Comparison of ENCODE assay signal across 26 mouse cellular contexts in genomic region chr10:79616376-79616775, GRCm38 (mm10). TPM values are rescaled to one million over a fixed set of nuclear protein-coding genes. Genes with fewer than 3 reads are reported as not detected.
DNase-seq lines count a peak whose midpoint lies in the region; ATAC-seq and TF ChIP-seq lines count a peak whose summit lies in the region.
"Had no signal": no experiment of that assay in that cellular context is flagged by ENCODE, and none has a peak within 500 bp of the region (broad histone marks: within the 10 kb centered on the region; RNA-seq: fewer than 3 reads in every experiment).

No protein-coding gene starts in this region.

- DNase-seq in cerebellum, postnatal 10 days: peak; percentile 58 to 62
- DNase-seq in cerebellum, adult 11 months: no peak
- no peak for DNase-seq in layer of hippocampus, adult 2 months (ENCODE audit: low spot score in 2 of 2)
- no peak for DNase-seq in layer of hippocampus, adult 9-11 months
- no peak for DNase-seq in midbrain, embryonic 10.5 days (ENCODE audit: low spot score)
- DNase-seq: adrenal gland, adult 8-10 months; adrenal gland, postnatal 14 days; adrenal gland, postnatal 36 days; B cell, adult 2 months; cerebellum, adult 8-10 months had no signal

- 84% methylated on average over 5 of the region's 5 CpGs for WGBS in forebrain, embryonic 15.5 days
- WGBS in forebrain, embryonic 12.5 days: 89% methylated on average over 5 of the region's 5 CpGs
- WGBS in midbrain, embryonic 10.5 days: 89% methylated on average over 5 of the region's 5 CpGs
- WGBS in midbrain, embryonic 16.5 days: 86% methylated on average over 5 of the region's 5 CpGs

- H3K36me3 ChIP-seq in forebrain, embryonic 15.5 days: no peaks in the 10 kb centered on the region
- H3K36me3 ChIP-seq in forebrain, embryonic 12.5 days (replicated peaks): no peaks in the 10 kb centered on the region
- H3K36me3 ChIP-seq in midbrain, embryonic 10.5 days: peaks cover 23% of the 10 kb centered on the region
- H3K36me3 ChIP-seq in midbrain, embryonic 16.5 days (ENCODE audit: control insufficient read depth, insufficient read depth, low read length): peaks cover 3% of the 10 kb centered on the region; the same call in 1 of the 2 replicates
- H3K36me3 ChIP-seq: G1E had no signal

- peaks cover 20% of the 10 kb centered on the region for H3K27me3 ChIP-seq in forebrain, embryonic 15.5 days
- peaks cover 40% of the 10 kb centered on the region for H3K27me3 ChIP-seq in forebrain, embryonic 12.5 days
- H3K27me3 ChIP-seq in midbrain, embryonic 10.5 days (ENCODE audit: low read depth, poor library complexity, severe bottlenecking): peaks cover 25% of the 10 kb centered on the region
- H3K27me3 ChIP-seq in midbrain, embryonic 16.5 days (ENCODE audit: control insufficient read depth, insufficient read depth, low read depth, low read length): peaks cover 10% of the 10 kb centered on the region

- H3K9ac ChIP-seq in forebrain, embryonic 15.5 days (replicated peaks): no peak overlapping the region
- H3K9ac ChIP-seq in forebrain, embryonic 12.5 days: no peak overlapping the region
- H3K9ac ChIP-seq in midbrain, embryonic 16.5 days (ENCODE audit: low read depth, low read length): no peak overlapping the region
- H3K9ac ChIP-seq: embryonic facial prominence, embryonic 12.5 days; forebrain, postnatal 0 days had no signal

- no peak overlapping the region for H3K4me3 ChIP-seq in forebrain, embryonic 15.5 days
- H3K4me3 ChIP-seq in forebrain, embryonic 12.5 days (replicated peaks): no peak overlapping the region
- no peak overlapping the region for H3K4me3 ChIP-seq in layer of hippocampus, adult 2 months
- no peak overlapping the region for H3K4me3 ChIP-seq in midbrain, embryonic 10.5 days
- no peak overlapping the region for H3K4me3 ChIP-seq in midbrain, embryonic 16.5 days (ENCODE audit: low read depth, low read length)
- H3K4me3 ChIP-seq: embryonic facial prominence, embryonic 10.5 days; embryonic facial prominence, embryonic 12.5 days had no signal

- no peak for TF ChIP-seq CTCF in layer of hippocampus, adult 2 months (conservative IDR thresholded peaks at IDR 0.05)

- peaks cover 32% of the 10 kb centered on the region for H3K4me1 ChIP-seq in forebrain, embryonic 15.5 days
- H3K4me1 ChIP-seq in forebrain, embryonic 12.5 days: peaks cover 33% of the 10 kb centered on the region
- H3K4me1 ChIP-seq in midbrain, embryonic 10.5 days: peaks cover 50% of the 10 kb centered on the region
- peaks cover 23% of the 10 kb centered on the region for H3K4me1 ChIP-seq in midbrain, embryonic 16.5 days (ENCODE audit: control insufficient read depth, insufficient read depth, low read length)

- no peak for ATAC-seq in forebrain, embryonic 15.5 days (replicated peaks)
- ATAC-seq in forebrain, embryonic 12.5 days (ENCODE audit: low FRiP score): no peak
- ATAC-seq in midbrain, embryonic 16.5 days: no peak
- ATAC-seq: activated CD4-positive, CD25-positive, alpha-beta regulatory T cell, adult 4 months; CD4-positive, CD25-positive, alpha-beta regulatory T cell, adult 4 months; forebrain, embryonic 14.5 days; forebrain, postnatal 0 days; Patski had no signal

- H3K4me2 ChIP-seq in forebrain, embryonic 15.5 days (replicated peaks): no peak overlapping the region
- no peak overlapping the region for H3K4me2 ChIP-seq in forebrain, embryonic 12.5 days
- no peak overlapping the region for H3K4me2 ChIP-seq in midbrain, embryonic 16.5 days (ENCODE audit: low read length)
- H3K4me2 ChIP-seq: embryonic facial prominence, embryonic 12.5 days had no signal

- H3K27ac ChIP-seq in forebrain, embryonic 15.5 days (replicated peaks): 0 out of 2 replicates have a peak overlapping the region, but pooled peaks have one; percentile 48
- H3K27ac ChIP-seq in forebrain, embryonic 12.5 days: no peak overlapping the region
- H3K27ac ChIP-seq in layer of hippocampus, adult 2 months: peak overlapping the region; percentile 74
- H3K27ac ChIP-seq in midbrain, embryonic 10.5 days (replicated peaks): 0 out of 2 replicates have a peak overlapping the region, but pooled peaks have one; percentile 13
- H3K27ac ChIP-seq in midbrain, embryonic 16.5 days (ENCODE audit: low read length): no peak overlapping the region
- H3K27ac ChIP-seq: embryonic facial prominence, embryonic 10.5 days; embryonic facial prominence, embryonic 12.5 days had no signal

- H3K9me3 ChIP-seq in forebrain, embryonic 15.5 days: no peaks in the 10 kb centered on the region
- H3K9me3 ChIP-seq in forebrain, embryonic 12.5 days: no peaks in the 10 kb centered on the region
- no peaks in the 10 kb centered on the region for H3K9me3 ChIP-seq in midbrain, embryonic 10.5 days (replicated peaks)
- no peaks in the 10 kb centered on the region for H3K9me3 ChIP-seq in midbrain, embryonic 16.5 days (replicated peaks; ENCODE audit: control insufficient read depth, low read length, poor library complexity, severe bottlenecking)
- H3K9me3 ChIP-seq: embryonic facial prominence, embryonic 10.5 days; embryonic facial prominence, embryonic 12.5 days had no signal

RNA-seq across cellular contexts. Expression of gene C2cd4c, which starts 2.6 kb away (rescaled TPM):
- 0.22 and 0.27 TPM in 2 replicates for polyA plus RNA-seq in forebrain, embryonic 15.5 days (2015; fragmentation: Nextera tagmentation; extraction: Ambion mirVana)
- 0.05 TPM in 1 of 2 replicates, not detected in the other for polyA plus RNA-seq in forebrain, embryonic 12.5 days (2016; fragmentation: Nextera tagmentation; extraction: Ambion mirVana)
- total RNA-seq in layer of hippocampus, adult 2 months (2021): 10 to 100 TPM; 15.5 to 16.6 TPM
- polyA plus RNA-seq in midbrain, embryonic 10.5 days (2016; fragmentation: Nextera tagmentation; extraction: Ambion mirVana): 0.06 and 0.11 TPM in 2 replicates
- polyA plus RNA-seq in midbrain, embryonic 16.5 days (2015; fragmentation: Nextera tagmentation; extraction: Ambion mirVana): 0.66 and 0.95 TPM in 2 replicates
- total RNA-seq: G1E had no signal
- polyA plus RNA-seq: activated CD4-positive, CD25-positive, alpha-beta regulatory T cell, adult 4 months; CD4-positive, CD25-positive, alpha-beta regulatory T cell, adult 4 months; embryonic facial prominence, embryonic 10.5 days; embryonic facial prominence, embryonic 14.5 days; G1E; Patski had no signal

RNA-seq across cellular contexts. Expression of gene Shc2, which starts 21.3 kb away (rescaled TPM):
- polyA plus RNA-seq in forebrain, embryonic 15.5 days (2015; fragmentation: Nextera tagmentation; extraction: Ambion mirVana): 15.1 and 15.3 TPM in 2 replicates
- polyA plus RNA-seq in forebrain, embryonic 12.5 days (2016; fragmentation: Nextera tagmentation; extraction: Ambion mirVana): 11.9 and 12.7 TPM in 2 replicates
- total RNA-seq in layer of hippocampus, adult 2 months (2021): 10 to 100 TPM; 44.7 to 49.4 TPM
- polyA plus RNA-seq in midbrain, embryonic 10.5 days (2016; fragmentation: Nextera tagmentation; extraction: Ambion mirVana): 18.5 and 20.1 TPM in 2 replicates
- polyA plus RNA-seq in midbrain, embryonic 16.5 days (2015; fragmentation: Nextera tagmentation; extraction: Ambion mirVana): 23.4 and 25.3 TPM in 2 replicates
- total RNA-seq: CH12.LX had no signal
- polyA plus RNA-seq: activated CD4-positive, CD25-positive, alpha-beta regulatory T cell, adult 4 months; CD4-positive, CD25-positive, alpha-beta regulatory T cell, adult 4 months; G1E had no signal

RNA-seq across cellular contexts. Expression of gene Odf3l2, which starts 29.2 kb away (rescaled TPM):
- polyA plus RNA-seq in forebrain, embryonic 15.5 days (2015; fragmentation: Nextera tagmentation; extraction: Ambion mirVana): 0.32 TPM in 1 of 2 replicates, not detected in the other
- not detected in 2 replicates for polyA plus RNA-seq in forebrain, embryonic 12.5 days (2016; fragmentation: Nextera tagmentation; extraction: Ambion mirVana)
- under 1 TPM; 0.29 to 0.38 TPM for total RNA-seq in layer of hippocampus, adult 2 months (2021)
- polyA plus RNA-seq in midbrain, embryonic 10.5 days (2016; fragmentation: Nextera tagmentation; extraction: Ambion mirVana): not detected in 2 replicates
- 0.78 and 1.0 TPM in 2 replicates for polyA plus RNA-seq in midbrain, embryonic 16.5 days (2015; fragmentation: Nextera tagmentation; extraction: Ambion mirVana)
- total RNA-seq: adrenal gland, adult 18-20 months; adrenal gland, adult 8-10 months; adrenal gland, postnatal 14 days; adrenal gland, postnatal 36 days; CH12.LX had no signal
- polyA plus RNA-seq: activated CD4-positive, CD25-positive, alpha-beta regulatory T cell, adult 4 months; CD4-positive, CD25-positive, alpha-beta regulatory T cell, adult 4 months; embryonic facial prominence, embryonic 10.5 days; embryonic facial prominence, embryonic 12.5 days; embryonic facial prominence, embryonic 14.5 days; forebrain, embryonic 11.5 days; G1E; Patski had no signal

RNA-seq across cellular contexts. Expression of gene Theg, which starts 29.2 kb away (rescaled TPM):
- not detected in 2 replicates for polyA plus RNA-seq in forebrain, embryonic 15.5 days (2015; fragmentation: Nextera tagmentation; extraction: Ambion mirVana)
- not detected in 2 replicates for polyA plus RNA-seq in forebrain, embryonic 12.5 days (2016; fragmentation: Nextera tagmentation; extraction: Ambion mirVana)
- total RNA-seq in layer of hippocampus, adult 2 months (2021): 1 to 10 TPM in 1 of 2 experiments, not detected in 1; 1.2 TPM
- not detected in 2 replicates for polyA plus RNA-seq in midbrain, embryonic 10.5 days (2016; fragmentation: Nextera tagmentation; extraction: Ambion mirVana)
- polyA plus RNA-seq in midbrain, embryonic 16.5 days (2015; fragmentation: Nextera tagmentation; extraction: Ambion mirVana): not detected in 2 replicates
- total RNA-seq: adrenal gland, adult 18-20 months; adrenal gland, adult 8-10 months; adrenal gland, postnatal 14 days; adrenal gland, postnatal 36 days; CH12.LX; forebrain, postnatal 0 days; G1E had no signal
- polyA plus RNA-seq: activated CD4-positive, CD25-positive, alpha-beta regulatory T cell, adult 4 months; CD4-positive, CD25-positive, alpha-beta regulatory T cell, adult 4 months; embryonic facial prominence, embryonic 10.5 days; embryonic facial prominence, embryonic 12.5 days; embryonic facial prominence, embryonic 14.5 days; forebrain, embryonic 11.5 days; forebrain, embryonic 14.5 days; forebrain, postnatal 0 days; G1E; Patski had no signal

RNA-seq across cellular contexts. Expression of gene Madcam1, which starts 48.0 kb away (rescaled TPM):
- 0.95 and 1.3 TPM in 2 replicates for polyA plus RNA-seq in forebrain, embryonic 15.5 days (2015; fragmentation: Nextera tagmentation; extraction: Ambion mirVana)
- 0.99 and 1.0 TPM in 2 replicates for polyA plus RNA-seq in forebrain, embryonic 12.5 days (2016; fragmentation: Nextera tagmentation; extraction: Ambion mirVana)
- not detected for total RNA-seq in layer of hippocampus, adult 2 months (2021)
- polyA plus RNA-seq in midbrain, embryonic 10.5 days (2016; fragmentation: Nextera tagmentation; extraction: Ambion mirVana): 0.89 and 1.1 TPM in 2 replicates
- 0.69 and 0.94 TPM in 2 replicates for polyA plus RNA-seq in midbrain, embryonic 16.5 days (2015; fragmentation: Nextera tagmentation; extraction: Ambion mirVana)
- total RNA-seq: adrenal gland, adult 18-20 months; adrenal gland, adult 8-10 months; adrenal gland, postnatal 14 days; adrenal gland, postnatal 36 days; G1E had no signal
- polyA plus RNA-seq: cortical plate, adult 2 months; G1E; Patski had no signal

Comparison
In these comparisons a context has a peak if more than half of its experiments do, and no peak if none do; other contexts are left out.
1. DNase-seq: peak in cerebellum, postnatal 10 days (2 of 2); none in cerebellum, adult 11 months (single experiment), layer of hippocampus, adult 2 months (0 of 2), layer of hippocampus, adult 9-11 months (single experiment) and midbrain, embryonic 10.5 days (single experiment).
2. H3K27ac ChIP-seq: peak in forebrain, embryonic 15.5 days (single experiment), layer of hippocampus, adult 2 months (single experiment) and midbrain, embryonic 10.5 days (single experiment); none in forebrain, embryonic 12.5 days (single experiment) and midbrain, embryonic 16.5 days (single experiment).